Mouse (Mus musculus) kidney, adult 2 months (tissue): ENCODE measurements at regions not wholly inside any gene's neighbourhood (a gene's known extent, or its start where the extent isn't known, plus 50 kb on each side); places are given as distances from the start of the nearest gene placed in this dataset.

ENCODE experiments used
- DNase-seq: peaks from one replicate; pipeline ENCODE4 v3.0.0; 2021
- H3K27ac ChIP-seq: fragments of 200-500 bp; 2 replicates; pipeline ENCODE4 v1.5.1; 2012; ENCODE audit warnings: low read depth, low read length, control low read depth, inconsistent platforms; ENCODE audit not compliant: insufficient read depth
- H3K27me3 ChIP-seq: fragments of 200-500 bp; replicated peaks from 2 replicates; pipeline ENCODE4 v1.6.1; 2012; ENCODE audit warnings: mild to moderate bottlenecking, moderate library complexity, low read length, inconsistent platforms; ENCODE audit not compliant: control insufficient read depth, insufficient read depth
- H3K36me3 ChIP-seq: fragments of 200-500 bp; 2 replicates; pipeline ENCODE4 v1.6.1; 2012; ENCODE audit warnings: mild to moderate bottlenecking, moderate library complexity, low read length, inconsistent platforms; ENCODE audit not compliant: control insufficient read depth, insufficient read depth
- H3K4me1 ChIP-seq: fragments of 200-500 bp; 2 replicates; pipeline ENCODE4 v1.6.1; 2011; ENCODE audit warnings: low read length; ENCODE audit not compliant: control insufficient read depth, insufficient read depth
- H3K4me3 ChIP-seq: fragments of 200-500 bp; 2 replicates; pipeline ENCODE4 v1.5.1; 2011; ENCODE audit warnings: mild to moderate bottlenecking, low read depth, low read length, control low read depth; ENCODE audit not compliant: insufficient read depth
- CTCF ChIP-seq: fragments of 200-500 bp; conservative IDR thresholded peaks from 2 replicates; pipeline ENCODE4 v1.5.1; 2011; ENCODE audit warnings: low read depth, mild to moderate bottlenecking, control low read depth, low read length, moderate library complexity, mixed read lengths; ENCODE audit not compliant: insufficient read depth, insufficient read length
- POLR2A ChIP-seq: fragments of 200-500 bp; IDR thresholded peaks from one replicate; pipeline ENCODE4 v1.6.1; 2011; ENCODE audit warnings: low read depth, low read length, control low read depth
- WGBS: fragments of 180-500 bp; shearing (Covaris S2); methylation state at CpG from one replicate; pipeline ENCODE4 v1.1.7; 2018; 5-methylcytosine and 5-hydroxymethylcytosine counted together

GRCm38 (mm10) chr9:87341438-87341837 is 86.1 kb upstream of the Cep162 start:
- WGBS = 53% methylated on average over 5 of the region's 5 CpGs
- no peak overlapping the region for H3K4me3 ChIP-seq

GRCm38 (mm10) chr9:87326374-87327295 is 71.3 kb upstream of the Cep162 start:
- H3K27me3 ChIP-seq = no peaks in the 10 kb centered on the region
- H3K4me1 ChIP-seq = no peaks in the 10 kb centered on the region
- no peak overlapping the region for H3K4me3 ChIP-seq
- no peak for DNase-seq
- no peak for TF ChIP-seq CTCF
- no peak for TF ChIP-seq POLR2A
- H3K36me3 ChIP-seq = no peaks in the 10 kb centered on the region
- 47% methylated on average over 6 of the region's 6 CpGs for whole genome bisulfite sequencing
- H3K27ac ChIP-seq = no peak overlapping the region

More at GRCm38 (mm10) chr9:87341438-87341837, 86.1 kb upstream of the Cep162 start:
- peak; percentile 29 for DNase-seq
- H3K4me1 ChIP-seq = no peaks in the 10 kb centered on the region
- TF ChIP-seq POLR2A = no peak
- no peak for TF ChIP-seq CTCF
- no peaks in the 10 kb centered on the region for H3K27me3 ChIP-seq
- no peaks in the 10 kb centered on the region for H3K36me3 ChIP-seq
- H3K27ac ChIP-seq = no peak overlapping the region

- no peak for DNase-seq
- H3K36me3 ChIP-seq = no peaks in the 10 kb centered on the region
- H3K4me3 ChIP-seq = no peak overlapping the region
- WGBS = 37% methylated on average over 2 of the region's 2 CpGs
- no peak overlapping the region for H3K27ac ChIP-seq
- no peak for TF ChIP-seq POLR2A
- TF ChIP-seq CTCF = no peak
- H3K27me3 ChIP-seq = no peaks in the 10 kb centered on the region
- H3K4me1 ChIP-seq = no peaks in the 10 kb centered on the region
Measured at GRCm38 (mm10) chr9:87323690-87324089, 68.4 kb upstream of the Cep162 start.

- Histone ChIP-seq H3K4me3 (no peak overlapping the region), H3K36me3 (no peaks in the 10 kb centered on the region), H3K27me3 (no peaks in the 10 kb centered on the region), H3K4me1 (no peaks in the 10 kb centered on the region), H3K27ac (no peak overlapping the region)
- TF ChIP-seq POLR2A (no peak), CTCF (no peak)
- WGBS = 90% methylated on average over 13 of the region's 13 CpGs
- no peak for DNase-seq
Measured at GRCm38 (mm10) chr9:87320758-87321157, 65.4 kb upstream of the Cep162 start.

- WGBS = 30% methylated on average over 7 of the region's 7 CpGs
- no peak for TF ChIP-seq POLR2A
- TF ChIP-seq CTCF = no peak
- no peak for DNase-seq
- H3K27ac ChIP-seq = no peak overlapping the region
- no peaks in the 10 kb centered on the region for H3K36me3 ChIP-seq
- H3K4me1 ChIP-seq = no peaks in the 10 kb centered on the region
- no peak overlapping the region for H3K4me3 ChIP-seq
- no peaks in the 10 kb centered on the region for H3K27me3 ChIP-seq
Measured at GRCm38 (mm10) chr9:87318767-87319166, 63.4 kb upstream of the Cep162 start.

GRCm38 (mm10) chr9:87310150-87310549 is 54.8 kb upstream of the Cep162 start:
- Histone ChIP-seq H3K4me1 (no peaks in the 10 kb centered on the region), H3K27ac (no peak overlapping the region), H3K27me3 (no peaks in the 10 kb centered on the region), H3K4me3 (no peak overlapping the region), H3K36me3 (no peaks in the 10 kb centered on the region)
- no peak for TF ChIP-seq POLR2A
- no peak for TF ChIP-seq CTCF
- DNase-seq = no peak
- 63% methylated on average over 6 of the region's 6 CpGs for WGBS
